ENCODE assay signal across 11 mouse cellular contexts in genomic region chr1:180943896-180944295, GRCm38 (mm10). TPM values are rescaled to one million over a fixed set of nuclear protein-coding genes. Genes with fewer than 3 reads are reported as not detected.
DNase-seq lines count a peak whose midpoint lies in the region; ATAC-seq and TF ChIP-seq lines count a peak whose summit lies in the region.
"Had no signal": no experiment of that assay in that cellular context is flagged by ENCODE, and none has a peak within 500 bp of the region (broad histone marks: within the 10 kb centered on the region; RNA-seq: fewer than 3 reads in every experiment).

No protein-coding gene starts in this region.

- no peak for DNase-seq in hindbrain, postnatal 0 days (ENCODE audit: low spot score)
- DNase-seq in hindbrain, embryonic 10.5 days (ENCODE audit: low spot score) = no peak
- DNase-seq in adrenal gland, postnatal 14 days = peak; percentile 78
- no peak for DNase-seq in ovary, postnatal 10 days (ENCODE audit: low spot score)
- no peak for DNase-seq in T-cell, adult 2 months (ENCODE audit: low spot score)
- DNase-seq: cerebellum, adult 11 months; kidney, postnatal 4 days; thymus, postnatal 14 days had no signal

- H3K9ac ChIP-seq in hindbrain, postnatal 0 days (replicated peaks; ENCODE audit: low read length) = no peak overlapping the region
- 0 out of 2 replicates have a peak overlapping the region, but pooled peaks have one; percentile 91 for H3K9ac ChIP-seq in liver, embryonic 15.5 days

- H3K9me3 ChIP-seq in hindbrain, postnatal 0 days (ENCODE audit: low read length) = no peaks in the 10 kb centered on the region
- H3K9me3 ChIP-seq in hindbrain, embryonic 10.5 days = no peaks in the 10 kb centered on the region
- no peaks in the 10 kb centered on the region for H3K9me3 ChIP-seq in E14TG2a.4 (ENCODE audit: low read length)
- H3K9me3 ChIP-seq in liver, embryonic 15.5 days (replicated peaks) = no peaks in the 10 kb centered on the region

- H3K4me2 ChIP-seq in hindbrain, postnatal 0 days (ENCODE audit: low read depth, low read length) = no peak overlapping the region
- H3K4me2 ChIP-seq in liver, embryonic 15.5 days = peak overlapping the region; percentile 96

- H3K36me3 ChIP-seq in hindbrain, postnatal 0 days (ENCODE audit: insufficient read depth, low read length) = no peaks in the 10 kb centered on the region
- H3K36me3 ChIP-seq in hindbrain, embryonic 10.5 days = no peaks in the 10 kb centered on the region
- H3K36me3 ChIP-seq in E14TG2a.4 (ENCODE audit: insufficient read depth, low read length) = peaks cover 23% of the 10 kb centered on the region
- H3K36me3 ChIP-seq in liver, embryonic 15.5 days (replicated peaks) = peaks cover 17% of the 10 kb centered on the region

- TF ChIP-seq CTCF in hindbrain, postnatal 0 days (IDR thresholded peaks at IDR 0.05; ENCODE audit: low read depth) = peak; percentile 23; the same call in 1 of the 2 replicates
- peak; percentile 11; the same call in 1 of the 2 replicates for TF ChIP-seq CTCF in E14TG2a.4 (conservative IDR thresholded peaks at IDR 0.05; ENCODE audit: low read length)

- no peak overlapping the region for H3K27ac ChIP-seq in hindbrain, postnatal 0 days
- H3K27ac ChIP-seq in hindbrain, embryonic 10.5 days = no peak overlapping the region
- peak overlapping the region; percentile 89 for H3K27ac ChIP-seq in liver, embryonic 15.5 days (replicated peaks)

- peaks cover 6% of the 10 kb centered on the region; the same call in 1 of the 2 replicates for H3K4me1 ChIP-seq in hindbrain, postnatal 0 days (ENCODE audit: insufficient read depth, low read length)
- H3K4me1 ChIP-seq in hindbrain, embryonic 10.5 days (replicated peaks) = peaks cover 47% of the 10 kb centered on the region
- H3K4me1 ChIP-seq in E14TG2a.4 (replicated peaks; ENCODE audit: low read depth, low read length) = peaks cover 77% of the 10 kb centered on the region
- peaks cover 70% of the 10 kb centered on the region for H3K4me1 ChIP-seq in liver, embryonic 15.5 days (replicated peaks)

- H3K4me3 ChIP-seq in hindbrain, postnatal 0 days (ENCODE audit: low read length) = no peak overlapping the region
- H3K4me3 ChIP-seq in hindbrain, embryonic 10.5 days = no peak overlapping the region
- peak overlapping the region; percentile 87 for H3K4me3 ChIP-seq in E14TG2a.4 (replicated peaks; ENCODE audit: low read length)
- peak overlapping the region; percentile 92; the same call in 1 of the 2 replicates for H3K4me3 ChIP-seq in liver, embryonic 15.5 days (replicated peaks)

- ATAC-seq in hindbrain, postnatal 0 days = no peak
- no peak for ATAC-seq in liver, embryonic 15.5 days (ENCODE audit: insufficient read depth)

- 60% methylated on average over 1 of the region's 1 CpGs for WGBS in hindbrain, postnatal 0 days
- 78% methylated on average over 1 of the region's 1 CpGs for WGBS in hindbrain, embryonic 10.5 days
- WGBS in liver, embryonic 15.5 days (ENCODE audit: insufficient replicate concordance) = 43% methylated on average over 1 of the region's 1 CpGs

- H3K27me3 ChIP-seq in hindbrain, postnatal 0 days (ENCODE audit: insufficient read depth, low read length) = peaks cover 11% of the 10 kb centered on the region
- peaks cover 58% of the 10 kb centered on the region for H3K27me3 ChIP-seq in hindbrain, embryonic 10.5 days (ENCODE audit: insufficient read depth, poor library complexity, severe bottlenecking)
- H3K27me3 ChIP-seq in E14TG2a.4 (ENCODE audit: insufficient read depth, low read length) = peaks cover 29% of the 10 kb centered on the region
- no peaks in the 10 kb centered on the region for H3K27me3 ChIP-seq in liver, embryonic 15.5 days

RNA-seq across cellular contexts. Expression of gene Tmem63a, which starts 1.8 kb away (rescaled TPM):
- total RNA-seq in hindbrain, postnatal 0 days (2014; rRNA removed) = 2.9 and 5.4 TPM in 2 replicates
- polyA plus RNA-seq in hindbrain, postnatal 0 days (2015; fragmentation: Nextera tagmentation; extraction: Ambion mirVana) = 2.5 and 3.0 TPM in 2 replicates
- 3.0 and 3.4 TPM in 2 replicates for polyA plus RNA-seq in hindbrain, embryonic 10.5 days (2016; fragmentation: Nextera tagmentation; extraction: Ambion mirVana)
- total RNA-seq in adrenal gland, postnatal 14 days (2021) = 44.4 and 56.2 TPM in 2 replicates
- 8.0 and 9.3 TPM in 2 replicates for polyA plus RNA-seq in liver, embryonic 15.5 days (2015; fragmentation: Nextera tagmentation; extraction: Ambion mirVana)

RNA-seq across cellular contexts. Expression of gene Lefty1, which starts 9.1 kb away (rescaled TPM):
- not detected in 2 replicates for total RNA-seq in hindbrain, postnatal 0 days (2014; rRNA removed)
- polyA plus RNA-seq in hindbrain, postnatal 0 days (2015; fragmentation: Nextera tagmentation; extraction: Ambion mirVana) = 0.29 and 0.42 TPM in 2 replicates
- 0.71 and 0.78 TPM in 2 replicates for polyA plus RNA-seq in hindbrain, embryonic 10.5 days (2016; fragmentation: Nextera tagmentation; extraction: Ambion mirVana)
- total RNA-seq in adrenal gland, postnatal 14 days (2021) = 1.3 and 1.6 TPM in 2 replicates
- polyA plus RNA-seq in liver, embryonic 15.5 days (2015; fragmentation: Nextera tagmentation; extraction: Ambion mirVana) = 4.8 and 5.2 TPM in 2 replicates

RNA-seq across cellular contexts. Expression of gene Pycr2, which starts 39.8 kb away (rescaled TPM):
- 70.2 and 76.1 TPM in 2 replicates for total RNA-seq in hindbrain, postnatal 0 days (2014; rRNA removed)
- polyA plus RNA-seq in hindbrain, postnatal 0 days (2015; fragmentation: Nextera tagmentation; extraction: Ambion mirVana) = 63.4 and 64.7 TPM in 2 replicates
- polyA plus RNA-seq in hindbrain, embryonic 10.5 days (2016; fragmentation: Nextera tagmentation; extraction: Ambion mirVana) = 125 and 138 TPM in 2 replicates
- total RNA-seq in adrenal gland, postnatal 14 days (2021) = 29.9 and 38.0 TPM in 2 replicates
- polyA plus RNA-seq in liver, embryonic 15.5 days (2015; fragmentation: Nextera tagmentation; extraction: Ambion mirVana) = 93.6 and 108 TPM in 2 replicates

RNA-seq across cellular contexts. Expression of gene Lefty2, which starts 51.0 kb away (rescaled TPM):
- 11.3 and 15.3 TPM in 2 replicates for total RNA-seq in hindbrain, postnatal 0 days (2014; rRNA removed)
- polyA plus RNA-seq in hindbrain, postnatal 0 days (2015; fragmentation: Nextera tagmentation; extraction: Ambion mirVana) = 6.8 and 7.1 TPM in 2 replicates
- 0.13 TPM in 1 of 2 replicates, not detected in the other for polyA plus RNA-seq in hindbrain, embryonic 10.5 days (2016; fragmentation: Nextera tagmentation; extraction: Ambion mirVana)
- 0.30 TPM in 1 of 2 replicates, not detected in the other for total RNA-seq in adrenal gland, postnatal 14 days (2021)
- polyA plus RNA-seq in liver, embryonic 15.5 days (2015; fragmentation: Nextera tagmentation; extraction: Ambion mirVana) = not detected in 2 replicates
- polyA plus RNA-seq: erythroblast, embryonic 14.5 days had no signal

Comparison
In these comparisons a context has a peak if more than half of its experiments do, and no peak if none do; other contexts are left out.
1. H3K4me3 ChIP-seq: peak in E14TG2a.4 (single experiment) and liver, embryonic 15.5 days (single experiment); none in hindbrain, postnatal 0 days (single experiment) and hindbrain, embryonic 10.5 days (single experiment).